20 mouse cellular contexts compared by ENCODE assay signal in the genomic region with DNA sequence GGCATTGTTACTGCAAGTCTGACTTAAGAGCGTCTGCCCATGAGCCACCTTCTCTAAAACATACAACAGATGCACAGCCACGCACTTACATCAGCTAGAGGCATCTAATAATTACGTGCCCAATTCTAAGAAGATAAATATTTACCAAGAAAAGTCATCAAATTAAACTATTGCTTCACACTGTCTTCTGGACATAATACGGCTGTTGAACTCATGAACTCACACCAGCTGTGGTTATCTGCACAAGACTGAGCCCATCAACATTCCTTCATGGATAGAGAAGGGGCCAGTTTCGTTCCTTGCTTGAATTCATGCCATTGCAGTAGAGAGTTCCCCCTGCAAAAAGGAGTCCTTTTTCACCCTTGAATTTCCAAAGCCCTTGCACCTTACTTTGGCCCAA. TPM values are rescaled to one million over a fixed set of nuclear protein-coding genes. Genes with fewer than 3 reads are reported as not detected.
DNase-seq lines count a peak whose midpoint lies in the region; ATAC-seq and TF ChIP-seq lines count a peak whose summit lies in the region.
"Had no signal": no experiment of that assay in that cellular context is flagged by ENCODE, and none has a peak within 500 bp of the region (broad histone marks: within the 10 kb centered on the region; RNA-seq: fewer than 3 reads in every experiment).

No protein-coding gene starts in this region.

- TF ChIP-seq POLR2A in lung, adult 2 months (IDR thresholded peaks at IDR 0.05; ENCODE audit: borderline replicate concordance, extremely low read depth, low read depth, low read length), result no peak

- intact Hi-C loops in heart, postnatal 14 days (cut with DNase I), result no loop called here

- no peaks in the 10 kb centered on the region for H3K27me3 ChIP-seq in heart, embryonic 11.5 days (ENCODE audit: control insufficient read depth, insufficient read depth, low read length)
- no peaks in the 10 kb centered on the region for H3K27me3 ChIP-seq in kidney, embryonic 16.5 days (ENCODE audit: insufficient read depth, low read length)
- H3K27me3 ChIP-seq in stomach, postnatal 0 days (ENCODE audit: control insufficient read depth, insufficient read depth, low read length), result no peaks in the 10 kb centered on the region
- H3K27me3 ChIP-seq: neural tube, embryonic 12.5 days had no signal

- H3K9ac ChIP-seq in heart, embryonic 11.5 days (ENCODE audit: low read depth, low read length), result no peak overlapping the region
- no peak overlapping the region for H3K9ac ChIP-seq in kidney, embryonic 16.5 days (replicated peaks; ENCODE audit: low read length)
- no peak overlapping the region for H3K9ac ChIP-seq in stomach, postnatal 0 days (ENCODE audit: low read length)
- H3K9ac ChIP-seq: neural tube, embryonic 12.5 days had no signal

- WGBS in heart, embryonic 11.5 days (ENCODE audit: insufficient replicate concordance), result 46% methylated on average over 5 of the region's 5 CpGs
- 59% methylated on average over 5 of the region's 5 CpGs for WGBS in kidney, embryonic 16.5 days
- WGBS in lung, adult 2 months, result 34% methylated on average over 5 of the region's 5 CpGs
- WGBS in stomach, postnatal 0 days, result 30% methylated on average over 5 of the region's 5 CpGs

- H3K36me3 ChIP-seq in heart, embryonic 11.5 days (ENCODE audit: control insufficient read depth, insufficient read depth, low read length), result 0 out of 2 replicates have a peak, but pooled peaks cover 2% of the 10 kb centered on the region
- peaks cover 3% of the 10 kb centered on the region; the same call in 1 of the 2 replicates for H3K36me3 ChIP-seq in kidney, embryonic 16.5 days (ENCODE audit: insufficient read depth, low read length)
- no peaks in the 10 kb centered on the region; the same call in 1 of the 2 replicates for H3K36me3 ChIP-seq in stomach, postnatal 0 days (ENCODE audit: control insufficient read depth, insufficient read depth, low read length)

- H3K4me1 ChIP-seq in heart, embryonic 11.5 days (ENCODE audit: control insufficient read depth, insufficient read depth, low read length), result peaks cover 33% of the 10 kb centered on the region
- peaks cover 15% of the 10 kb centered on the region; the same call in 1 of the 2 replicates for H3K4me1 ChIP-seq in kidney, embryonic 16.5 days (ENCODE audit: insufficient read depth, low read length)
- H3K4me1 ChIP-seq in lung, adult 2 months (ENCODE audit: control insufficient read depth, insufficient read depth, low read length), result peaks cover 29% of the 10 kb centered on the region
- H3K4me1 ChIP-seq in stomach, postnatal 0 days (replicated peaks; ENCODE audit: control insufficient read depth, insufficient read depth), result no peaks in the 10 kb centered on the region; the same call in 1 of the 2 replicates
- H3K4me1 ChIP-seq: neural tube, embryonic 12.5 days had no signal

- H3K9me3 ChIP-seq in heart, embryonic 11.5 days (replicated peaks; ENCODE audit: control insufficient read depth, low read length), result no peaks in the 10 kb centered on the region
- no peaks in the 10 kb centered on the region for H3K9me3 ChIP-seq in kidney, embryonic 16.5 days (ENCODE audit: low read length)
- no peaks in the 10 kb centered on the region for H3K9me3 ChIP-seq in stomach, postnatal 0 days (ENCODE audit: control insufficient read depth, low read length)
- H3K9me3 ChIP-seq: neural tube, embryonic 12.5 days had no signal

- DNase-seq in heart, postnatal 14 days, result no peak
- DNase-seq in kidney, adult 11 months, result no peak
- peak; percentile 41 for DNase-seq in lung, postnatal 10 days
- DNase-seq in lung, adult 2 months, result no peak
- DNase-seq in stomach, postnatal 0 days (ENCODE audit: low spot score), result no peak
- no peak for DNase-seq in ovary, postnatal 14 days (ENCODE audit: low spot score)
- DNase-seq: adrenal gland, postnatal 25 days; B cell, adult 2 months; cerebellum, adult 18-20 months; cerebellum, postnatal 36 days; gastrocnemius, adult 2 months; thymus, postnatal 25 days had no signal

- H3K27ac ChIP-seq in heart, embryonic 11.5 days (ENCODE audit: low read depth, low read length), result peak overlapping the region; percentile 80
- no peak overlapping the region for H3K27ac ChIP-seq in kidney, embryonic 16.5 days (ENCODE audit: low read length)
- H3K27ac ChIP-seq in stomach, postnatal 0 days (replicated peaks), result no peak overlapping the region
- H3K27ac ChIP-seq: gastrocnemius, adult 2 months; neural tube, embryonic 12.5 days had no signal

- H3K4me2 ChIP-seq in heart, embryonic 11.5 days, result peak overlapping the region; percentile 46
- no peak overlapping the region for H3K4me2 ChIP-seq in kidney, embryonic 16.5 days (replicated peaks; ENCODE audit: low read depth, low read length)
- H3K4me2 ChIP-seq in stomach, postnatal 0 days (replicated peaks; ENCODE audit: low read depth), result no peak overlapping the region
- H3K4me2 ChIP-seq: midbrain, embryonic 11.5 days; neural tube, embryonic 12.5 days had no signal

- TF ChIP-seq CTCF in lung, adult 2 months (IDR thresholded peaks at IDR 0.05; ENCODE audit: insufficient read depth, low read length), result no peak
- no peak for TF ChIP-seq CTCF in stomach, postnatal 0 days (IDR thresholded peaks at IDR 0.05; ENCODE audit: low read depth)

- TF ChIP-seq EP300 in stomach, postnatal 0 days (optimal IDR thresholded peaks at IDR 0.05), result no peak

- no peak overlapping the region for H3K4me3 ChIP-seq in heart, embryonic 11.5 days (ENCODE audit: low read depth, low read length)
- H3K4me3 ChIP-seq in kidney, embryonic 16.5 days (ENCODE audit: low read length), result no peak overlapping the region
- no peak overlapping the region for H3K4me3 ChIP-seq in lung, adult 2 months (replicated peaks; ENCODE audit: extremely low read depth, low read depth, low read length)
- no peak overlapping the region for H3K4me3 ChIP-seq in stomach, postnatal 0 days (ENCODE audit: low read depth, low read length)
- H3K4me3 ChIP-seq: erythroblast, embryonic 14.5 days; gastrocnemius, adult 2 months; neural tube, embryonic 12.5 days had no signal

- no peak for ATAC-seq in heart, embryonic 11.5 days (replicated peaks; ENCODE audit: insufficient number of reproducible peaks, low FRiP score, low TSS enrichment)
- ATAC-seq in kidney, embryonic 16.5 days (ENCODE audit: low FRiP score, low TSS enrichment), result 0 out of 2 replicates have a peak, but pooled peaks have one; percentile 44
- ATAC-seq in stomach, postnatal 0 days (ENCODE audit: low FRiP score, low TSS enrichment), result peak; percentile 42; the same call in 1 of the 2 replicates
- ATAC-seq: activated CD4-positive, CD25-positive, alpha-beta regulatory T cell, adult 4 months; forebrain, embryonic 16.5 days; hindbrain, embryonic 16.5 days had no signal

RNA-seq across cellular contexts. Expression of gene Ppp2r5e, which starts 28.3 kb away (rescaled TPM):
- 11.9 and 12.6 TPM in 2 replicates for polyA plus RNA-seq in heart, embryonic 11.5 days (2014; fragmentation: Nextera tagmentation; extraction: Ambion mirVana)
- 10 to 100 TPM; 35.3 to 36.2 TPM for total RNA-seq in heart, postnatal 14 days (2021)
- 10.1 and 11.8 TPM in 2 replicates for polyA plus RNA-seq in kidney, embryonic 16.5 days (2015; fragmentation: Nextera tagmentation; extraction: Ambion mirVana)
- 13.8 and 23.3 TPM in 2 replicates for polyA plus RNA-seq in lung, adult 2 months (2012; rRNA removed)
- polyA plus RNA-seq in stomach, postnatal 0 days (2015; fragmentation: Nextera tagmentation; extraction: Ambion mirVana), result 8.3 and 8.9 TPM in 2 replicates
